Mouse (Mus musculus) CH12.LX (cell line): ENCODE data around the gene Myrip.

Source experiments
- CTCF ChIP-seq, 2 experiments: IDR thresholded peaks in 1 of 2; conservative IDR thresholded peaks in 1 of 2; 2 replicates each; pipeline ENCODE4 v1.5.1; 2011 to 2012; ENCODE audit warnings: low read depth in 2 of 2, low read length in 2 of 2, improper control_type of control experiment in 1 of 2, inconsistent platforms in 1 of 2, mild to moderate bottlenecking in 1 of 2, moderate library complexity in 1 of 2
- GABPA ChIP-seq: IDR thresholded peaks from 2 replicates; pipeline ENCODE4 v1.6.1; 2012; ENCODE audit warnings: low read depth, low read length, improper control_type of control experiment, inconsistent platforms; ENCODE audit not compliant: insufficient replicate concordance
- KAT2A ChIP-seq: IDR thresholded peaks from 2 replicates; pipeline ENCODE4 v1.6.1; 2012; ENCODE audit warnings: low read length, improper control_type of control experiment, inconsistent platforms; ENCODE audit not compliant: insufficient replicate concordance
- POLR2A ChIP-seq: IDR thresholded peaks from 2 replicates; pipeline ENCODE4 v1.6.1; 2011; ENCODE audit warnings: low read depth, mild to moderate bottlenecking, improper control_type of control experiment, low read length

DNA sequence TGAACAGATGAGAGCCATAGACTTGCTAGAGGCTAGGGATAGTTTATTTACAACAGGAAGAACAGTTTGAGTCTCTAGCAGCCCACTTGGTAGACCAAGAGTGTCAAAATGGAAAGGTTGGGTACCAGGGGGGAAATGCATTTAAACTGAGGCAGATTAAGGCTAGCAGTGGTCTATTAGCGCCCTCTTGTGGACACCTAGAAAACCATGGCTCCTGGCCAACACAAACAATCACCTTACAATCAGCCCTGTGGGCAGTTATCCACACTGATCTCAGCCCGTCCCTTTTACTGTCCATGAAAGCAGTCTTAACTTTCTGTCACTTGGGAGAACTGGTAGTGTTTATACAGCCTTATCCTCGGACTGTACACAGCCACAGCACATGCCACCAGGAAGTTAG is 195.4 kb downstream of the Myrip start:
- TF ChIP-seq CTCF (conservative IDR thresholded peaks at IDR 0.05 in 1 of 2, IDR thresholded peaks at IDR 0.05 in 1 of 2; ENCODE audit: low read depth in 2 of 2, low read length in 2 of 2): peak; percentile 91 to 97
- no peak for TF ChIP-seq KAT2A
- no peak for TF ChIP-seq POLR2A
- TF ChIP-seq GABPA: no peak
